Mouse (Mus musculus): ENCODE measurements around the gene Spock2.

DNA sequence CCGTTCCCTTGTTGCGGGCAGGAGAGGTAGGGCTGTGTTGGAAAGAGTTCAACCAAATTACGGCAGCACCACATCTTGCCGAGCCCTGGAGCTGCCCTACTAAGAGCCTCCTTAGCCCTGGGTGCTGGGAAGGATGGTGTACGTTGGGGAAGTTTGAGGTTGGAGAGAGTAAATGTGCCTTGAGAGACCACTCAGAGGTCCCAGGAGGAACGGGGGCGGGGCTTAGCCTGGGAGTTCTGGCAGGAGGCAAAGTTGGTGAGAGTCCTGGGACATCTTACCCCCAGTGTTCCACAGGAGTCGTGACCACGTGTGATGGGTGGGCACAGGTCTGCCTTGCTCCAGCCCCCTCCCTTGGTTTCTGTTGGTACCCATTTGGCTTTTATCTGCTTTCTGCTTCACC, 28.2 kb downstream of the Spock2 start:
- TF ChIP-seq CTCF (IDR thresholded peaks at IDR 0.05; ENCODE audit: low read depth) (no peak), EP300 (IDR thresholded peaks at IDR 0.05; ENCODE audit: low read depth) (no peak)
